Mouse (Mus musculus) midbrain, postnatal 0 days (tissue): Measurements from ENCODE around the gene Tk1. TPM values are rescaled to one million over a fixed set of nuclear protein-coding genes. Genes with fewer than 3 reads are reported as not detected.

Source experiments
- ATAC-seq: fragments of 200-750 bp; cut with Nextera tagmentation; 2 replicates; pipeline ENCODE4 v1.8.0; 2017; ENCODE audit warnings: moderate number of reproducible peaks, mild to moderate bottlenecking, moderate TSS enrichment, moderate library complexity; ENCODE audit not compliant: low FRiP score
- DNase-seq: peaks from one replicate; pipeline ENCODE4 v3.0.0-alpha.2; 2015; ENCODE audit warnings: low spot score
- H3K27ac ChIP-seq: fragments of 300-500 bp; sonication (generic); 2 replicates; pipeline ENCODE4 v1.5.1; 2014; ENCODE audit warnings: low read depth, mild to moderate bottlenecking, low read length, mixed read lengths
- H3K27me3 ChIP-seq: fragments of 300-500 bp; sonication (generic); 2 replicates; pipeline ENCODE4 v1.6.1; 2014; ENCODE audit warnings: low read length, control low read depth, mixed read lengths; ENCODE audit not compliant: insufficient read depth
- H3K36me3 ChIP-seq: fragments of 300-500 bp; sonication (generic); 2 replicates; pipeline ENCODE4 v1.6.1; 2014; ENCODE audit warnings: low read length, control low read depth, mixed read lengths; ENCODE audit not compliant: insufficient read depth
- H3K4me1 ChIP-seq: fragments of 300-500 bp; sonication (generic); 2 replicates; pipeline ENCODE4 v1.6.1; 2014; ENCODE audit warnings: mild to moderate bottlenecking, control low read depth, antibody characterized with exemption, low read length, mixed read lengths; ENCODE audit not compliant: insufficient read depth
- H3K4me2 ChIP-seq: fragments of 300-500 bp; sonication (generic); 2 replicates; pipeline ENCODE4 v1.6.1; 2014; ENCODE audit warnings: low read depth, mild to moderate bottlenecking, low read length, mixed read lengths; ENCODE audit not compliant: poor library complexity, severe bottlenecking
- H3K4me3 ChIP-seq: fragments of 300-500 bp; sonication (generic); 2 replicates; pipeline ENCODE4 v1.5.1; 2014; ENCODE audit warnings: low read depth, mild to moderate bottlenecking, low read length, moderate library complexity
- H3K9ac ChIP-seq: fragments of 300-500 bp; sonication (generic); replicated peaks from 2 replicates; pipeline ENCODE4 v1.6.1; 2014; ENCODE audit warnings: mild to moderate bottlenecking, low read length, moderate library complexity, mixed read lengths; ENCODE audit not compliant: poor library complexity, severe bottlenecking
- H3K9me3 ChIP-seq: fragments of 300-500 bp; sonication (generic); 2 replicates; pipeline ENCODE4 v1.6.1; 2016; ENCODE audit warnings: low read length, control low read depth
- CTCF ChIP-seq: IDR thresholded peaks from 2 replicates; pipeline ENCODE4 v1.5.1; 2016; ENCODE audit warnings: antibody characterized with exemption, mild to moderate bottlenecking
- WGBS: fragments of 180-500 bp; shearing (Covaris S2); extraction: QIAGEN DNeasy Blood & Tissue Kit; methylation state at CpG from one replicate; pipeline ENCODE4 v1.1.7; 2014; 5-methylcytosine and 5-hydroxymethylcytosine counted together
- polyA plus RNA-seq: library from polyadenylated mRNA; unstranded; fragments of >200 nt; fragmentation: Nextera tagmentation; extraction: Ambion mirVana; gene quantifications from 2 replicates; pipeline ENCODE4 v1.2.1, GENCODE M21; 2015
- total RNA-seq: library from RNA; depleted of rRNA; stranded (reverse); fragments of >200 nt; gene quantifications from 2 replicates; pipeline ENCODE4 v1.2.3, GENCODE M21; 2014

Tk1 gene
- total and polyA plus RNA-seq, 2 experiments from 2014 or later = 6.5 to 8.8 TPM

- Histone ChIP-seq H3K27me3 (peaks cover 18% of the 10 kb centered on the region), H3K4me2 (no peak overlapping the region), H3K9me3 (no peaks in the 10 kb centered on the region), H3K4me1 (no peaks in the 10 kb centered on the region), H3K9ac (no peak overlapping the region), H3K27ac (no peak overlapping the region), H3K4me3 (no peak overlapping the region), H3K36me3 (no peaks in the 10 kb centered on the region)
- TF ChIP-seq CTCF = no peak
- ATAC-seq (no peak), DNase-seq (no peak)
- WGBS = 56% methylated on average over 3 of the region's 3 CpGs
Measured at GRCm38 (mm10) chr11:117858392-117858791, 32.5 kb upstream of the Tk1 start.

- Histone ChIP-seq H3K4me2 (no peak overlapping the region), H3K9ac (no peak overlapping the region), H3K36me3 (no peaks in the 10 kb centered on the region), H3K9me3 (no peaks in the 10 kb centered on the region), H3K4me3 (no peak overlapping the region), H3K27me3 (peaks cover 18% of the 10 kb centered on the region), H3K27ac (no peak overlapping the region), H3K4me1 (no peaks in the 10 kb centered on the region)
- DNase-seq (no peak), ATAC-seq (no peak)
- TF ChIP-seq CTCF = no peak
- 95% methylated on average over 10 of the region's 10 CpGs for WGBS
Measured at GRCm38 (mm10) chr11:117857462-117857861, 31.6 kb upstream of the Tk1 start.

GRCm38 (mm10) chr11:117855975-117856374, 30.1 kb upstream of the Tk1 start:
- no peak for ATAC-seq
- H3K4me1 ChIP-seq = no peaks in the 10 kb centered on the region
- no peaks in the 10 kb centered on the region for H3K9me3 ChIP-seq
- DNase-seq = no peak
- H3K27me3 ChIP-seq = peaks cover 12% of the 10 kb centered on the region
- 86% methylated on average over 1 of the region's 1 CpGs for WGBS
- H3K9ac ChIP-seq = no peak overlapping the region
- no peak overlapping the region for H3K4me2 ChIP-seq
- H3K27ac ChIP-seq = no peak overlapping the region
- TF ChIP-seq CTCF = no peak
- no peaks in the 10 kb centered on the region for H3K36me3 ChIP-seq
- H3K4me3 ChIP-seq = no peak overlapping the region

- H3K9ac ChIP-seq = no peak overlapping the region
- no peak for ATAC-seq
- H3K9me3 ChIP-seq = no peaks in the 10 kb centered on the region
- H3K36me3 ChIP-seq = no peaks in the 10 kb centered on the region
- DNase-seq = no peak
- H3K4me2 ChIP-seq = no peak overlapping the region
- H3K4me3 ChIP-seq = no peak overlapping the region
- H3K27me3 ChIP-seq = peaks cover 6% of the 10 kb centered on the region; the same call in 1 of the 2 replicates
- TF ChIP-seq CTCF = no peak
- 96% methylated on average over 5 of the region's 5 CpGs for WGBS
- no peak overlapping the region for H3K27ac ChIP-seq
- no peaks in the 10 kb centered on the region for H3K4me1 ChIP-seq
Measured at GRCm38 (mm10) chr11:117855360-117855759, 29.5 kb upstream of the Tk1 start.

GRCm38 (mm10) chr11:117854241-117854640, 28.3 kb upstream of the Tk1 start:
- H3K4me1 ChIP-seq = peaks cover 4% of the 10 kb centered on the region
- DNase-seq (no peak), ATAC-seq (no peak)
- no peak overlapping the region for H3K4me3 ChIP-seq
- no peak overlapping the region for H3K4me2 ChIP-seq
- no peaks in the 10 kb centered on the region for H3K9me3 ChIP-seq
- TF ChIP-seq CTCF = no peak
- no peaks in the 10 kb centered on the region for H3K36me3 ChIP-seq
- no peaks in the 10 kb centered on the region for H3K27me3 ChIP-seq
- no peak overlapping the region for H3K9ac ChIP-seq
- no peak overlapping the region for H3K27ac ChIP-seq
- 96% methylated on average over 9 of the region's 9 CpGs for WGBS

GRCm38 (mm10) chr11:117852875-117853274, 27.0 kb upstream of the Tk1 start:
- H3K9me3 ChIP-seq = no peaks in the 10 kb centered on the region
- WGBS = 91% methylated on average over 3 of the region's 3 CpGs
- no peak for TF ChIP-seq CTCF
- no peak for ATAC-seq
- H3K36me3 ChIP-seq = no peaks in the 10 kb centered on the region
- H3K9ac ChIP-seq = no peak overlapping the region
- no peaks in the 10 kb centered on the region for H3K27me3 ChIP-seq
- H3K4me1 ChIP-seq = peaks cover 5% of the 10 kb centered on the region
- no peak for DNase-seq
- H3K4me3 ChIP-seq = no peak overlapping the region
- no peak overlapping the region for H3K4me2 ChIP-seq
- H3K27ac ChIP-seq = no peak overlapping the region
